In genomic region chr10:12919287-12919686, GRCm38 (mm10) we compare ENCODE assay signal across 7 mouse cellular contexts. TPM values are rescaled to one million over a fixed set of nuclear protein-coding genes. Genes with fewer than 3 reads are reported as not detected.
DNase-seq lines count a peak whose midpoint lies in the region; ATAC-seq and TF ChIP-seq lines count a peak whose summit lies in the region.

No protein-coding gene starts in this region.

- ATAC-seq in lung, embryonic 14.5 days (ENCODE audit: insufficient read depth), result no peak
- no peak for ATAC-seq in megakaryocyte progenitor cell, adult 5-6 weeks (replicated peaks; ENCODE audit: poor library complexity)
- no peak for ATAC-seq in forebrain, embryonic 16.5 days

- H3K27me3 ChIP-seq in lung, embryonic 14.5 days (ENCODE audit: insufficient read depth, low read length), result no peaks in the 10 kb centered on the region
- H3K27me3 ChIP-seq in forebrain, embryonic 16.5 days (replicated peaks; ENCODE audit: control insufficient read depth, insufficient read depth, low read length), result no peaks in the 10 kb centered on the region

- TF ChIP-seq CTCF in lung, embryonic 14.5 days (IDR thresholded peaks at IDR 0.05; ENCODE audit: low read depth), result peak; percentile 50

- peak; percentile 39 for DNase-seq in left cerebral cortex, postnatal 4 days
- DNase-seq in left cerebral cortex, adult 11 months (ENCODE audit: low spot score), result no peak
- DNase-seq in adrenal gland, postnatal 36 days, result peak; percentile 68 to 69
- DNase-seq in heart, postnatal 25 days (ENCODE audit: low spot score), result peak; percentile 17
- peak; percentile 73 for DNase-seq in lung, embryonic 14.5 days

- intact Hi-C loops in left cerebral cortex, postnatal 4 days (cut with DNase I), result no loop called here
- intact Hi-C loops in heart, postnatal 25 days (cut with DNase I), result loop anchor here (5.0 kb wide), 1 partner anchor 102 kb away; no protein-coding TSS in a partner anchor

- H3K36me3 ChIP-seq in lung, embryonic 14.5 days (ENCODE audit: insufficient read depth), result no peaks in the 10 kb centered on the region
- no peaks in the 10 kb centered on the region for H3K36me3 ChIP-seq in forebrain, embryonic 16.5 days (ENCODE audit: control insufficient read depth, insufficient read depth)

- no peaks in the 10 kb centered on the region for H3K4me1 ChIP-seq in lung, embryonic 14.5 days (ENCODE audit: insufficient read depth)
- H3K4me1 ChIP-seq in forebrain, embryonic 16.5 days (replicated peaks; ENCODE audit: control insufficient read depth, insufficient read depth, low read length), result peaks cover 7% of the 10 kb centered on the region

- no peak overlapping the region for H3K9ac ChIP-seq in lung, embryonic 14.5 days
- no peak overlapping the region for H3K9ac ChIP-seq in forebrain, embryonic 16.5 days (replicated peaks; ENCODE audit: low read depth, low read length)

- no peak overlapping the region for H3K4me3 ChIP-seq in lung, embryonic 14.5 days (ENCODE audit: low read depth, low read length)
- H3K4me3 ChIP-seq in forebrain, embryonic 16.5 days (replicated peaks; ENCODE audit: low read length), result no peak overlapping the region

- WGBS in lung, embryonic 14.5 days, result 42% methylated on average over 5 of the region's 5 CpGs
- 40% methylated on average over 5 of the region's 5 CpGs for WGBS in forebrain, embryonic 16.5 days

- H3K9me3 ChIP-seq in lung, embryonic 14.5 days (ENCODE audit: low read depth, low read length), result no peaks in the 10 kb centered on the region
- H3K9me3 ChIP-seq in forebrain, embryonic 16.5 days (ENCODE audit: control insufficient read depth, low read length), result no peaks in the 10 kb centered on the region

- H3K4me2 ChIP-seq in lung, embryonic 14.5 days, result no peak overlapping the region
- H3K4me2 ChIP-seq in forebrain, embryonic 16.5 days (ENCODE audit: low read length), result no peak overlapping the region

- no peak overlapping the region for H3K27ac ChIP-seq in lung, embryonic 14.5 days (ENCODE audit: low read depth)
- no peak overlapping the region for H3K27ac ChIP-seq in forebrain, embryonic 16.5 days (ENCODE audit: low read length)

RNA-seq across cellular contexts. Expression of gene Stx11, which starts 44.8 kb away (rescaled TPM):
- 1 to 10 TPM; 1.3 to 2.1 TPM for total RNA-seq in left cerebral cortex, postnatal 4 days (2021)
- total RNA-seq in adrenal gland, postnatal 36 days (2021), result 10 to 100 TPM in 1 of 2 experiments, 1 to 10 TPM in 1; 7.6 to 13.2 TPM
- total RNA-seq in heart, postnatal 25 days (2021), result 1 to 10 TPM; 1.7 to 2.2 TPM
- 1.4 and 2.3 TPM in 2 replicates for polyA plus RNA-seq in lung, embryonic 14.5 days (2014; fragmentation: Nextera tagmentation; extraction: Ambion mirVana)
- 5.1 and 7.6 TPM in 2 replicates for total RNA-seq in megakaryocyte progenitor cell, adult 5-6 weeks (2015)
- total RNA-seq in megakaryocyte progenitor cell, adult 5-6 weeks (2017), result 5.7 and 6.8 TPM in 2 replicates
- polyA plus RNA-seq in forebrain, embryonic 16.5 days (2015; fragmentation: Nextera tagmentation; extraction: Ambion mirVana), result 1.3 TPM in 2 replicates

RNA-seq across cellular contexts. Expression of gene Utrn, which starts 50.1 kb away (rescaled TPM):
- total RNA-seq in left cerebral cortex, postnatal 4 days (2021), result 10 to 100 TPM; 32.1 to 34.6 TPM
- 100 to 1,000 TPM in 1 of 2 experiments, 10 to 100 TPM in 1; 98.5 to 102 TPM for total RNA-seq in adrenal gland, postnatal 36 days (2021)
- total RNA-seq in heart, postnatal 25 days (2021), result 10 to 100 TPM; 67.1 to 69.4 TPM
- 66.1 and 67.9 TPM in 2 replicates for polyA plus RNA-seq in lung, embryonic 14.5 days (2014; fragmentation: Nextera tagmentation; extraction: Ambion mirVana)
- 25.6 and 28.2 TPM in 2 replicates for total RNA-seq in megakaryocyte progenitor cell, adult 5-6 weeks (2015)
- 17.2 and 24.2 TPM in 2 replicates for total RNA-seq in megakaryocyte progenitor cell, adult 5-6 weeks (2017)
- polyA plus RNA-seq in forebrain, embryonic 16.5 days (2015; fragmentation: Nextera tagmentation; extraction: Ambion mirVana), result 18.8 and 20.3 TPM in 2 replicates
